Mouse (Mus musculus) MEL (cell line): ENCODE measurements around the gene Rap1b. TPM values are rescaled to one million over a fixed set of nuclear protein-coding genes. Genes with fewer than 3 reads are reported as not detected.

Source experiments
- DNase-seq: peaks from one replicate; pipeline ENCODE4 v3.0.0; 2011; ENCODE audit warnings: low read depth, low spot score
- H3K27ac ChIP-seq: 2 replicates; pipeline ENCODE4 v1.5.1; 2012; ENCODE audit warnings: low read depth, mild to moderate bottlenecking, control low read depth, low read length, moderate library complexity; ENCODE audit not compliant: control insufficient read depth
- H3K27me3 ChIP-seq, 2 experiments: fragments of 150-350 bp in 1 of 2; sonication (generic) in 1 of 2; 2 replicates each; pipeline ENCODE4 v1.6.1; 2012; ENCODE audit warnings: low read length in 2 of 2, mild to moderate bottlenecking in 2 of 2, improper control_type of control experiment in 1 of 2, moderate library complexity in 1 of 2; ENCODE audit not compliant: insufficient read depth in 2 of 2, control insufficient read depth in 1 of 2
- H3K36me3 ChIP-seq, 2 experiments: 2 replicates each; pipeline ENCODE4 v1.6.1; 2012 to 2014; ENCODE audit warnings: low read length in 2 of 2, improper control_type of control experiment in 1 of 2, inconsistent platforms in 1 of 2, mild to moderate bottlenecking in 1 of 2; ENCODE audit not compliant: insufficient read depth in 2 of 2, control insufficient read depth in 1 of 2
- H3K4me1 ChIP-seq, 2 experiments: fragments of 150-350 bp in 1 of 2; sonication (generic) in 1 of 2; 2 replicates each; pipeline ENCODE4 v1.6.1; 2012; ENCODE audit warnings: low read length in 2 of 2, improper control_type of control experiment in 1 of 2, mild to moderate bottlenecking in 1 of 2; ENCODE audit not compliant: insufficient read depth in 2 of 2, control insufficient read depth in 1 of 2
- H3K4me3 ChIP-seq, 2 experiments: fragments of 150-350 bp in 1 of 2; sonication (generic) in 1 of 2; 2 replicates each; pipeline ENCODE4 v1.5.1; 2012; ENCODE audit warnings: low read depth in 2 of 2, low read length in 2 of 2, mild to moderate bottlenecking in 2 of 2, moderate library complexity in 2 of 2, control low read depth in 1 of 2, improper control_type of control experiment in 1 of 2; ENCODE audit not compliant: control insufficient read depth in 1 of 2, insufficient read depth in 1 of 2
- H3K79me2 ChIP-seq: 2 replicates; pipeline ENCODE4 v1.6.1; 2012; ENCODE audit warnings: mild to moderate bottlenecking, low read length, moderate library complexity; ENCODE audit not compliant: control insufficient read depth, poor library complexity, insufficient read depth
- H3K9ac ChIP-seq: 2 replicates; pipeline ENCODE4 v1.6.1; 2012; ENCODE audit warnings: low read depth, mild to moderate bottlenecking, control low read depth, low read length, moderate library complexity; ENCODE audit not compliant: control insufficient read depth, poor library complexity, severe bottlenecking
- H3K9me3 ChIP-seq: fragments of 150-350 bp; sonication (generic); replicated peaks from 2 replicates; pipeline ENCODE4 v1.6.1; 2012; ENCODE audit warnings: mild to moderate bottlenecking, low read length, improper control_type of control experiment, moderate library complexity; ENCODE audit not compliant: insufficient read depth
- CHD2 ChIP-seq: IDR thresholded peaks from 2 replicates; pipeline ENCODE4 v1.6.1; 2011; ENCODE audit warnings: low read length, improper control_type of control experiment
- ELF1 ChIP-seq: IDR thresholded peaks from 2 replicates; pipeline ENCODE4 v1.6.1; 2014; ENCODE audit warnings: low read depth, mild to moderate bottlenecking, inconsistent platforms, low read length, improper control_type of control experiment, moderate library complexity
- EP300 ChIP-seq, 2 experiments: IDR thresholded peaks; 2 replicates each; pipeline ENCODE4 v1.6.1; 2011; ENCODE audit warnings: improper control_type of control experiment in 2 of 2, low read length in 2 of 2, low read depth in 1 of 2, mild to moderate bottlenecking in 1 of 2
- GABPA ChIP-seq: IDR thresholded peaks from 2 replicates; pipeline ENCODE4 v1.6.1; 2012; ENCODE audit warnings: low read depth, mild to moderate bottlenecking, inconsistent platforms, low read length, improper control_type of control experiment, moderate library complexity
- GATA1 ChIP-seq: IDR thresholded peaks from 2 replicates; pipeline ENCODE4 v1.6.1; 2011; ENCODE audit warnings: low read depth, low read length, improper control_type of control experiment
- HCFC1 ChIP-seq: IDR thresholded peaks from 2 replicates; pipeline ENCODE4 v1.6.1; 2012; ENCODE audit warnings: low read depth, mild to moderate bottlenecking, inconsistent platforms, low read length, improper control_type of control experiment, moderate library complexity
- MAX ChIP-seq: IDR thresholded peaks from 2 replicates; pipeline ENCODE4 v1.6.1; 2011; ENCODE audit warnings: low read length, improper control_type of control experiment
- MXI1 ChIP-seq: IDR thresholded peaks from 2 replicates; pipeline ENCODE4 v1.6.1; 2011; ENCODE audit warnings: mild to moderate bottlenecking, low read depth, low read length, improper control_type of control experiment
- NRF1 ChIP-seq: IDR thresholded peaks from 2 replicates; pipeline ENCODE4 v1.6.1; 2014; ENCODE audit warnings: low read depth, mild to moderate bottlenecking, inconsistent platforms, low read length, improper control_type of control experiment, moderate library complexity; ENCODE audit not compliant: poor library complexity, insufficient read depth, severe bottlenecking
- POLR2AphosphoS5 ChIP-seq: IDR thresholded peaks from 2 replicates; pipeline ENCODE4 v1.6.1; 2012; ENCODE audit warnings: low read depth, borderline replicate concordance, mild to moderate bottlenecking, inconsistent platforms, low read length, moderate library complexity, mixed read lengths
- SIN3A ChIP-seq: IDR thresholded peaks from 2 replicates; pipeline ENCODE4 v1.6.1; 2012; ENCODE audit warnings: low read length, improper control_type of control experiment, inconsistent platforms
- SMC3 ChIP-seq: IDR thresholded peaks from 2 replicates; pipeline ENCODE4 v1.6.1; 2011; ENCODE audit warnings: low read depth, low read length, improper control_type of control experiment
- TBP ChIP-seq: IDR thresholded peaks from 2 replicates; pipeline ENCODE4 v1.8.0; 2011; ENCODE audit warnings: low read depth, low read length, improper control_type of control experiment
- USF1 ChIP-seq: IDR thresholded peaks from 2 replicates; pipeline ENCODE4 v1.6.1; 2014; ENCODE audit warnings: low read depth, mild to moderate bottlenecking, inconsistent platforms, low read length, improper control_type of control experiment, moderate library complexity
- USF2 ChIP-seq, 2 experiments: IDR thresholded peaks; 2 replicates each; pipeline ENCODE4 v1.6.1; 2011 to 2012; ENCODE audit warnings: improper control_type of control experiment in 2 of 2, low read length in 2 of 2, borderline replicate concordance in 1 of 2, inconsistent platforms in 1 of 2, low read depth in 1 of 2, mild to moderate bottlenecking in 1 of 2; ENCODE audit not compliant: insufficient read depth in 1 of 2
- ZKSCAN1 ChIP-seq: IDR thresholded peaks from 2 replicates; pipeline ENCODE4 v1.6.1; 2012; ENCODE audit warnings: low read depth, mild to moderate bottlenecking, inconsistent platforms, low read length, improper control_type of control experiment, moderate library complexity
- ZMIZ1 ChIP-seq: IDR thresholded peaks from 2 replicates; pipeline ENCODE4 v1.6.1; 2012; ENCODE audit warnings: low read depth, mild to moderate bottlenecking, inconsistent platforms, low read length, improper control_type of control experiment, moderate library complexity
- polyA plus RNA-seq, 2 experiments: library from polyadenylated mRNA; stranded (reverse) in 1 of 2; unstranded in 1 of 2; fragments of >175 nt in 1 of 2; fragments of >200 nt in 1 of 2; gene quantifications; 2 replicates each; pipeline versions ENCODE4 v1.2.1 to v1.2.4; 2012; ENCODE audit warnings: low replicate concordance in 2 of 2, low read depth in 1 of 2; ENCODE audit not compliant: insufficient read length in 2 of 2, insufficient read depth in 1 of 2, missing spikeins in 1 of 2
- total RNA-seq: library from RNA; depleted of rRNA; stranded (reverse); fragments of 300-350 nt; gene quantifications from 2 replicates; pipeline ENCODE4 v1.2.3, GENCODE M21; 2012

Rap1b gene
- total and polyA plus RNA-seq, 3 experiments: 42.3 to 89.1 (median 83.3) TPM

DNA sequence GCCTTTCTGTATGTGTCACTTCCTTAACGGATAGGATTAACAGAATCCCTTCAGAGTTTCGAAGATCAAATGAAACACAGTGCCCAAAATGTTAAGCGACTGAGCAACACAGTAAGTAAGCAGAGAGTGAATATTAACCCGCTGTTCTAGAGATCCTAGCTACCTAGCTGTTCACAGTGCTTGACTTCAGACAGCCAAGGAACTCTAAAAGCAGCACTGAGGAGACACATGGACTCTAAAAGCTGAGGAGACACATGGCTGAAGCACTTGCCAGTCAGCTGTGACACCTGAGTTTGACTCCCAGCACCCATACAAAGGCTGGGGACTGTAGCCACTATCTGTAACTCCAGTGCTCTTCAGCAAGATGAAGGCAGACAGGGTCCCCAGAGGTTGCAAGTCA, 16.8 kb downstream of the Rap1b start:
- Histone ChIP-seq H3K9ac (0 out of 2 replicates have a peak overlapping the region, but pooled peaks have one; percentile 9), H3K36me3 (peaks cover 0 to 25% of the 10 kb centered on the region in 2 experiments; a peak in 3 of 4 replicates)

GRCm38 (mm10) chr10:117828536-117828935, 17.3 kb downstream of the Rap1b start:
- TF ChIP-seq GATA1 (0 out of 2 replicates have a peak, but pooled peaks have one; percentile 6), SIN3A (peak; percentile 45), TBP (no peak), ZKSCAN1 (no peak), HCFC1 (no peak), CHD2 (no peak), EP300 (IDR thresholded peaks at IDR 0.05; ENCODE audit: low read depth in 1 of 2, low read length in 2 of 2) (peak in 1 of 2 experiments; percentile 40; a peak in 1 of 4 replicates), MXI1 (peak; percentile 38; the same call in 1 of the 2 replicates)
- peaks cover 15 to 18% of the 10 kb centered on the region in 2 experiments for H3K4me1 ChIP-seq

More for the DNA sequence above, 16.8 kb downstream of the Rap1b start:
- TF ChIP-seq MAX: 0 out of 2 replicates have a peak, but pooled peaks have one; percentile 16
- no peak for TF ChIP-seq ZMIZ1
- no peak for TF ChIP-seq USF2 (IDR thresholded peaks at IDR 0.05; ENCODE audit: borderline replicate concordance in 1 of 2, insufficient read depth in 1 of 2, low read depth in 1 of 2, low read length in 2 of 2)
- TF ChIP-seq NRF1: no peak
- no peak for TF ChIP-seq USF1
- TF ChIP-seq SMC3: no peak
- no peak for TF ChIP-seq POLR2AphosphoS5
- TF ChIP-seq MXI1: peak; percentile 72
- TF ChIP-seq ELF1: no peak
- TF ChIP-seq GABPA: no peak
- no peak for TF ChIP-seq HCFC1
- TF ChIP-seq, all 39 proteins: peak for 2
- peaks cover 82% of the 10 kb centered on the region for H3K79me2 ChIP-seq
- no peak overlapping the region for H3K4me3 ChIP-seq
- no peaks in the 10 kb centered on the region for H3K27me3 ChIP-seq
- peak overlapping the region; percentile 25 for H3K27ac ChIP-seq
- H3K9me3 ChIP-seq: no peaks in the 10 kb centered on the region
- DNase-seq: peak; percentile 41
- peaks cover 15 to 18% of the 10 kb centered on the region in 2 experiments for H3K4me1 ChIP-seq

More at GRCm38 (mm10) chr10:117828536-117828935, 17.3 kb downstream of the Rap1b start:
- peak; percentile 38 for DNase-seq
- Histone ChIP-seq H3K79me2 (peaks cover 79% of the 10 kb centered on the region), H3K9ac (no peak overlapping the region), H3K9me3 (no peaks in the 10 kb centered on the region), H3K27ac (no peak overlapping the region), H3K4me3 (no peak overlapping the region), H3K36me3 (peaks cover 0 to 25% of the 10 kb centered on the region in 2 experiments; a peak in 3 of 4 replicates), H3K27me3 (no peaks in the 10 kb centered on the region)
